Mouse (Mus musculus) hindbrain, embryonic 12.5 days (tissue): Measurements from ENCODE around the gene Mrfap1. TPM values are rescaled to one million over a fixed set of nuclear protein-coding genes. Genes with fewer than 3 reads are reported as not detected.
"Not testable (repeated sequence)": the region's sequence is repeated elsewhere in the genome, so short reads cannot be mapped to it uniquely, and the experiment has no call there.

Source experiments
- ATAC-seq: fragments of 200-750 bp; cut with Nextera tagmentation; 2 replicates; pipeline ENCODE4 v1.8.0; 2017; ENCODE audit warnings: moderate TSS enrichment; ENCODE audit not compliant: low FRiP score
- H3K27ac ChIP-seq: fragments of 300-500 bp; sonication (generic); 2 replicates; pipeline ENCODE4 v1.5.1; 2016; ENCODE audit warnings: mild to moderate bottlenecking
- H3K27me3 ChIP-seq: fragments of 300-500 bp; sonication (generic); 2 replicates; pipeline ENCODE4 v1.6.1; 2016; ENCODE audit warnings: mild to moderate bottlenecking
- H3K36me3 ChIP-seq: fragments of 300-500 bp; sonication (generic); 2 replicates; pipeline ENCODE4 v1.6.1; 2016; ENCODE audit warnings: mild to moderate bottlenecking
- H3K4me1 ChIP-seq: fragments of 300-500 bp; sonication (generic); 2 replicates; pipeline ENCODE4 v1.6.1; 2016
- H3K4me2 ChIP-seq: fragments of 300-500 bp; sonication (generic); replicated peaks from 2 replicates; pipeline ENCODE4 v1.6.1; 2016; ENCODE audit warnings: mild to moderate bottlenecking
- H3K4me3 ChIP-seq: fragments of 300-500 bp; sonication (generic); 2 replicates; pipeline ENCODE4 v1.5.1; 2016; ENCODE audit warnings: mild to moderate bottlenecking
- H3K9ac ChIP-seq: fragments of 300-500 bp; sonication (generic); 2 replicates; pipeline ENCODE4 v1.6.1; 2016; ENCODE audit warnings: mild to moderate bottlenecking, moderate library complexity
- H3K9me3 ChIP-seq: fragments of 300-500 bp; sonication (generic); replicated peaks from 2 replicates; pipeline ENCODE4 v1.6.1; 2016; ENCODE audit warnings: mild to moderate bottlenecking
- WGBS: fragments of 180-500 bp; shearing (Covaris S2); methylation state at CpG from one replicate; pipeline ENCODE4 v1.1.7; 2016; 5-methylcytosine and 5-hydroxymethylcytosine counted together
- polyA plus RNA-seq: library from polyadenylated mRNA; unstranded; fragments of >200 nt; fragmentation: Nextera tagmentation; extraction: Ambion mirVana; gene quantifications from 2 replicates; pipeline ENCODE4 v1.2.1, GENCODE M21; 2016

Gene Mrfap1
- 495 and 532 TPM in 2 replicates for polyA plus RNA-seq

DNA sequence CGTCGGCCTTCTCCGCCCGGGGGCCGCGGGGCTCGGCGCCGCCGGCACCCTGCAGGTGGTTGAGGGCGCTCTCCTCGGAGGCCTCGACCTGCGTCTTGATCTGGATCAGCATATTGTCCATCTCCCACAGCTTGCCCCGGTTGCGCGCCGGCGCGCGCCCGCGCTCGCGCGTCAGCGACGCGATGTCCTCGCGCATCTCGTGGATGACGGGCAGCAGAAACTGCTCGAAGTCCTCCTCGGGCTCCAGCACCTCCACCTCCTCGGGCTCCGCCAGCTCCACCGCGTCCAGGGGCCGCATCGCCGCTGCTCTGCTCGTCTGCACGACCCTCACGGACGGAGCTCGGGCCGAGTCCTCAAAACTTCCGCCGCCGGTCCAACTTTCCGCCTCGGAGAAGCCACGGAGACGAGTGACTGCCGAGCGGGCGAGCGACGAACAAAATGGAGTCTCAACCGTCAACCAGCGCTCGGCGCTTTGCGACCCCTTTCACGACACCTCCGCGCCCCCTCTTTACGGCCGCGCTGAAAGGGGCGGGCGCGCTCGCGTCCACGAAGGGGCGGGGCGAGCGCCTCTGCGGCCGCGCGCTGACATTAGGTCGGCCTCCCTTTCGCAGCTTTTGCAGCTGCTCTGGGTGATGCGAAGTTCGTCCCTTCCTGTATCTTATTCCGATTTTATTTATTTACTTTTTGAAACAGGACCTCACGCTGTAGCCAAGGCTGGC, at the start of gene Mrfap1:
Mrfap1 (minus strand) TSS at position 477 of the 719 bp plus-strand sequence.
- H3K36me3 ChIP-seq, H3K27me3 ChIP-seq, H3K9me3 ChIP-seq: not testable (repeated sequence)
- Histone ChIP-seq H3K27ac (peak within 1 kb of the TSS; percentile 95), H3K4me1 (peaks cover 13% of the 10 kb centered on the region), H3K9ac (peak within 1 kb of the TSS; percentile 85), H3K4me3 (peak within 1 kb of the TSS; percentile 71), H3K4me2 (peak within 1 kb of the TSS; percentile 54)
- peak; percentile 88 for ATAC-seq
- WGBS = under 1% methylated on average over 90 of the region's 90 CpGs

DNA sequence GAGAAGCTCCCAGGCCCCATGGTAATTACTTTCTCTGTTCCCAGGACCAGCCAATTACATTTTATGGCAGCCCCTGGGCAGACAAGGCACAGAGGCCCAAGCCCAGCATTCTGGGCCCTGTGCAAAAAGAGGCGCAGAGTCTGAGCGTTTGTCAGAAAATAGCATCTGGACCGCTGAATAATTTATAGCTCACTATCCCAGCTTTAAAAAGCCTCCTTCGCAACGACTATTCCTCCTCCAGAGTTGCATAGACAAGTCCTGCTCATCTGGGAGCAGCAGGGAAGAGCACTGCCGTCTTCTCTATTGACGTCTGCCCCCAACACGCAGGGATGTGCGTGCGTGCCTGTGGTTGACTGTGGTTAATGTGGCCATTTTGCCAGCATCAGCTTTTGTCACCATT, 47.9 kb upstream of the Mrfap1 start:
- ATAC-seq = peak; percentile 67; the same call in 1 of the 2 replicates
- 73% methylated on average over 10 of the region's 10 CpGs for WGBS
- Histone ChIP-seq H3K36me3 (no peaks in the 10 kb centered on the region), H3K4me2 (no peak overlapping the region), H3K27ac (peak overlapping the region; percentile 3), H3K4me3 (no peak overlapping the region), H3K4me1 (no peaks in the 10 kb centered on the region), H3K9me3 (peaks cover 3% of the 10 kb centered on the region; the same call in 1 of the 2 replicates), H3K9ac (no peak overlapping the region), H3K27me3 (no peaks in the 10 kb centered on the region)

DNA sequence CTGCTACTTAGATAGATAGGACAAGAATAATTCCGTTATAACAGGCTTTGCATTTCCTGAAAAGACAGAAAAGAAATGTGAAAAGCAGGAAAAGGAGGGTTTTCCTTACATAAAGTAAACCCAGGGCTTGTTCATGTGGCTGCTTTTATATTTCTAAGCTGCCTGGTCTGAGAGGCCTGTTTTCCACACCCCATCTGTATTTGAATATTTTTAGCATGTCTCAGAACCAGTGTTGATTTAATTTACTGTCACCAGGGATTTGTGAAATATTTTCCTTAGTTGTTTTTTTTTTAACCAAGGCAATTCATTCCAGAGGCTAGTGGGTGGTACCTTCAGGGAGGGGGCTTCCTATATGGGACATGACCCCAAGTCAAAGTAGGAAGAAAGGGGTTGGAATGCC, 45.1 kb upstream of the Mrfap1 start:
- H3K9me3 ChIP-seq = peaks cover 3% of the 10 kb centered on the region; the same call in 1 of the 2 replicates
- H3K4me1 ChIP-seq = no peaks in the 10 kb centered on the region
- ATAC-seq = no peak
- H3K9ac ChIP-seq = no peak overlapping the region
- no peak overlapping the region for H3K4me2 ChIP-seq
- H3K4me3 ChIP-seq = no peak overlapping the region
- H3K27me3 ChIP-seq = 0 out of 2 replicates have a peak, but pooled peaks cover 3% of the 10 kb centered on the region
- 78% methylated on average over 1 of the region's 1 CpGs for WGBS
- H3K36me3 ChIP-seq = no peaks in the 10 kb centered on the region
- H3K27ac ChIP-seq = no peak overlapping the region

DNA sequence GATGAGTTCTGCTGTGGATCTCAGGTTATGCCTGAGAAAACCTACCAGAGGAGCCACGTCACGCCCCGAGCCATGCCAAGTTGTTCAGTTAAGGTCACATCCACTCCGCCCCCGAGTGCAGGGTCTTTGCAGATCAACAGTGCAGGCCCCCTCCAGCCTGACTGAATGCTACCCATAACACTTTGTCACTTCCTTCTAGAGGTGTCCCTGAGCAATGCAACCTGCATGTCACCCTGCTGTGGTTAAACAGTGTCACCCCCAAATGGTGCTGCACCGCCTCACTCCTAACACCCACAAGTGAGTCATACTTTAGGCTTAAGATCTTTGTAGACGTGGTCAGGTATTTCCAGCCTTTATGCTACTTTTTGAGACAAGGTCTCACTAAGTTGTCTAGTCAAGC, 43.5 kb upstream of the Mrfap1 start:
- H3K4me2 ChIP-seq = no peak overlapping the region
- 83% methylated on average over 7 of the region's 7 CpGs for WGBS
- H3K4me1 ChIP-seq = no peaks in the 10 kb centered on the region
- 0 out of 2 replicates have a peak, but pooled peaks cover 5% of the 10 kb centered on the region for H3K27me3 ChIP-seq
- H3K4me3 ChIP-seq = no peak overlapping the region
- no peaks in the 10 kb centered on the region for H3K36me3 ChIP-seq
- peaks cover 3% of the 10 kb centered on the region; the same call in 1 of the 2 replicates for H3K9me3 ChIP-seq
- no peak overlapping the region for H3K9ac ChIP-seq
- no peak overlapping the region for H3K27ac ChIP-seq
- no peak for ATAC-seq

DNA sequence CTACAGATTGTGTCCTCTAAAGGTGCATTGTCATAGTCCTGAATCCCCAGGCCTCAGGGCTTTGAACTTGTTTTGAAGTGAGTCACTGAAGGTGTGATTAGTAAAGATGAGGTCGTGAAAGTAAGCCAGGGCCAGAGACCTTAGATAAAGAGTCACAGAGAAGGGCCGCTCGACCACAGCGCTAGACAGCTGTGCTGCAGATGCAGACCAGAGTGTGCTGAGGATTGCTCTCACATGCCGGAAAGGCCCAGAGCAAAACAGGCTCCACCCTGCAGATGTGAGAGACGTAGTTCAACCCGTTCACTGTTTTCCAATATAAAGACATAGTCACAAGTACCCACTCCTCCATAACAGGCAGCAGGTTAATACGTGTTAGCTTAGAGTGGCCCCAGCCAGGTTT, 43.0 kb upstream of the Mrfap1 start:
- peaks cover 3% of the 10 kb centered on the region; the same call in 1 of the 2 replicates for H3K9me3 ChIP-seq
- no peak for ATAC-seq
- 72% methylated on average over 8 of the region's 8 CpGs for WGBS
- 0 out of 2 replicates have a peak, but pooled peaks cover 5% of the 10 kb centered on the region for H3K27me3 ChIP-seq
- no peak overlapping the region for H3K9ac ChIP-seq
- no peaks in the 10 kb centered on the region for H3K4me1 ChIP-seq
- no peak overlapping the region for H3K4me3 ChIP-seq
- H3K36me3 ChIP-seq = no peaks in the 10 kb centered on the region
- H3K27ac ChIP-seq = no peak overlapping the region
- no peak overlapping the region for H3K4me2 ChIP-seq

DNA sequence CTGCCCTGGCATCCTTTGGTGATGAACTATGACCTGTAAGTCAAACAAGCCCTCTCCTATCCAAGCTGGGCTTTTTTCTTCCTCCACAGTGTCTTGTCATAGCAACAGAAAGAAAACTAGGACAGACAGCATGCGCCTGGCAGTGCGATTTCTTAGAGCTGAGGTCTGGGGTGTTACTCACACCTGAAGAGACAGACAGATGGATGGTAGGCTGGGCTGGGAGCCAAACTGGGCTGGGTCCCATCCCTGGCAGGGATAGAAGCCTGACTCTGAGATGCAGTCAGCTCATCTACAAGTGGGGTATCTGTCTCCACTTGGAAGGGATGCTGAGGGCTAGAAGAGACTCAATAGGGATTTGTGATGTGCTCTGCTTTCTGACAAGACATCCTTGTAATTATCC, 42.5 kb upstream of the Mrfap1 start:
- Histone ChIP-seq H3K27me3 (0 out of 2 replicates have a peak, but pooled peaks cover 5% of the 10 kb centered on the region), H3K36me3 (no peaks in the 10 kb centered on the region), H3K4me3 (no peak overlapping the region), H3K9me3 (peaks cover 3% of the 10 kb centered on the region; the same call in 1 of the 2 replicates), H3K4me2 (no peak overlapping the region), H3K9ac (no peak overlapping the region), H3K4me1 (no peaks in the 10 kb centered on the region), H3K27ac (no peak overlapping the region)
- no peak for ATAC-seq
- 82% methylated on average over 2 of the region's 2 CpGs for WGBS

DNA sequence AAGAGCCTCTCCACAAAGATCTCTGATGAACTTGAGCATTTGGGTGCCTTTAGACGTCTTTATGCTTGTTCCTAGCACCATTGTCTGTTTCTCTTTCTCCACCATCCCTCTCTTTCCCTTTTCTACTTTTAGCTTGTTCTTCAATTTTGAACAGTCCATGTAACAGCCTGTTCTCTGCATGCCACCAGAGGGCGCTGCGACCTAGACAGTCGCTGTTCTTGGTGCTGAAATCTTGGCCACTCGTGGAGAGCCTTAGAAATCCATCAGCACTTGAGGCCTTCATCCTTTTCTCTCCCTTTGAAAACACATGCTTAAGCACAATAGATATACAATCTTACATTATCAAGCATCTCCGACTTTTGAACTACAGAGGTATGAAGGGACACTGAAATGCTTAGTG, 39.4 kb upstream of the Mrfap1 start:
- Histone ChIP-seq H3K4me3 (no peak overlapping the region), H3K9ac (no peak overlapping the region), H3K27me3 (0 out of 2 replicates have a peak, but pooled peaks cover 5% of the 10 kb centered on the region), H3K9me3 (no peaks in the 10 kb centered on the region), H3K4me2 (no peak overlapping the region), H3K36me3 (no peaks in the 10 kb centered on the region), H3K4me1 (peaks cover 2% of the 10 kb centered on the region), H3K27ac (no peak overlapping the region)
- no peak for ATAC-seq
- WGBS = 2% methylated on average over 6 of the region's 6 CpGs

DNA sequence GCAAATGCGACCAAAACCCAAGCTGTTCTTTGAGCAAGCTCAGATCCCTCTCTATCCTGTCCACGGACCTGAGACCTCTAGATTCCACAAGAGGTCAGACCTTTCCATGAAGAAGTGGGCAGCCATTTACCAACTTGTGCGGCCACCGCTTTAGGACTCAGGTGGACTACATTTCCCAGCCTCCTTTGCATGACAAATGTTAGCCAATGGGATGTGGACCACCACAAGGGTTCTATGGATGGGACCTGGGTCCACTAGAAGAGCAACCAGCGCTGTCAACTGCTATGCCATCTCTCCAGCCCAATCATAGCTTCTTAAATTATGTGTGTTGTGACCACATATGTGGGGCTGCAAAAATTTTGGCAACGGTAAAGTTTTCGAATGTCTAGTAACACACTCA, 34.7 kb upstream of the Mrfap1 start:
- no peak overlapping the region for H3K4me3 ChIP-seq
- H3K4me1 ChIP-seq = peaks cover 13% of the 10 kb centered on the region
- H3K36me3 ChIP-seq = no peaks in the 10 kb centered on the region
- 67% methylated on average over 7 of the region's 7 CpGs for WGBS
- H3K4me2 ChIP-seq = peak overlapping the region; percentile 74; the same call in 1 of the 2 replicates
- no peaks in the 10 kb centered on the region for H3K27me3 ChIP-seq
- H3K9me3 ChIP-seq = no peaks in the 10 kb centered on the region
- H3K27ac ChIP-seq = no peak overlapping the region
- H3K9ac ChIP-seq = no peak overlapping the region
- ATAC-seq = peak; percentile 20; the same call in 1 of the 2 replicates

DNA sequence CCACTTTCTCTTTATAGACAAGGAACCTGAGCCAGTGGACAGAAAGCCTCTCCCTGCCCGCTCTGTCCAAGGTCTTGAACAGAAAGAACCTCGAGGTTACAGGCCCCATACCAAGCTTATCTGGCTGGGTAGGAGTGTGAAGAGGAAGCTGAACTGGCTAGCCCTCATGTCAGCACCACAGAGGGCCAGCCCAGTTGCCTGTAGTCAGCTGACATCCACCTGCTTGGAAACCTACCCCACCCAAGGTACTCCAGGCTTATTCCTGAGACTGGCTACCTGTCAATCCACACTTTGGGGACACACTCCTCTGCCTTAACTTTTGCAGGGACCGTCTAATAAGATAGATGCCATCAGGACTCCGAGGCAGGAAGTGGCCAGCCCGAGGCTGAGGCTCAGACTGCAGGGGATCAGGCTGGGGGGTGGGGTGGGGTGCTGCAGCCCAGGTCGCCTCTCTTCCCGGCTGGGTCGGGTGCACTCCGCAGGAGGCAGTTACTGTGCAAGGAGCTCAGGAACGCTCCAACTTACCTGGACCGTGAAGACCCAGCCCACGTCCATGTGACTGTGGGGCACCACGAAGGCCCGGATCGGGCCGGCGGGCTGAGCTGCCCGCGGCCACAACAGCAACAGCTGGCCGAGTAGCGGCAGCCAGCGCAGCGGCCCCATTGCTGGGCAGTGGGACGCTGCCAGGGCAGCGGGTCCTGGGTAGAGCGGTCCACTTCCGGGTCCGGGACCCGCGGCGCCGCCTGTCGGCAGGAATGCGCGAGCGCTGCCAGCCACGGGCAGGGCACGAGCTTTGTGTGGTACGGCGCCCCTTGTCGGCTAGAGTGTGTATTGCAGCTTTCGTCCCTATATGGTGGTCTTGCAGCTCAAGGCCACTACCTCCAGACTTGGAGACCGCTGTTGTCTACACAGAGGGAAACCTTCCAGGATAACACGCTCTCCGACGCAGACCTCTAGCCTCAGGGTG, 33.6 kb upstream of the Mrfap1 start, which contains the start of gene Man2b2:
Man2b2 (minus strand) TSS at position 741 of the 967 bp plus-strand sequence.
- peak; percentile 80 for ATAC-seq
- 5% methylated on average over 44 of the region's 46 CpGs for WGBS

DNA sequence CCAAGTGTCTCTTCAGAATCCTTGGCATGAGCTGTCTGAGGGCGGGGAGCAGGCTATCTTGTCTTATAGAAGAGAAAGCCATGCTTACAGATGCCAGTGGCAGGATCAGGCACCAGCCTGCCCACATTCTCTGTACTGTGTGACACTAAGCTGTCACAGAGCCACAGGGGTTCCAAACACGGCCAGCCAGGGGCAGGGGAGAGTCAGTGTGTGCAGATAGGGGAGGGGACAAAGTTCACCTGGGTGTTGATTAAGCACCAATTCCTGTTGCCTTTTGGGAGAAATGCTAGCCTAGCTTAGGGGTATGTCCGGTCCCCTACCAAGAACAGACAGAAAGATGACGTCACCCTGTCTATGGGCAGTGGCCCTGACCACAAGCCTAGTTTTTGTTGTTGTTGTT, 32.5 kb upstream of the Mrfap1 start:
- no peak for ATAC-seq
- Histone ChIP-seq H3K4me2 (no peak overlapping the region), H3K9ac (no peak overlapping the region), H3K36me3 (peaks cover 3% of the 10 kb centered on the region; the same call in 1 of the 2 replicates), H3K27ac (no peak overlapping the region), H3K27me3 (no peaks in the 10 kb centered on the region), H3K9me3 (no peaks in the 10 kb centered on the region), H3K4me3 (no peak overlapping the region), H3K4me1 (peaks cover 13% of the 10 kb centered on the region)
- WGBS = 74% methylated on average over 4 of the region's 4 CpGs

More for the DNA sequence above, 33.6 kb upstream of the Mrfap1 start, which contains the start of gene Man2b2:
- Histone ChIP-seq H3K4me3 (peak within 1 kb of the TSS; percentile 57), H3K36me3 (peaks cover 3% of the 10 kb centered on the region; the same call in 1 of the 2 replicates), H3K27me3 (no peaks in the 10 kb centered on the region), H3K9me3 (no peaks in the 10 kb centered on the region), H3K4me1 (peaks cover 13% of the 10 kb centered on the region), H3K27ac (no peak within 1 kb of the TSS), H3K9ac (peak within 1 kb of the TSS; percentile 69), H3K4me2 (peak within 1 kb of the TSS; percentile 74)

DNA sequence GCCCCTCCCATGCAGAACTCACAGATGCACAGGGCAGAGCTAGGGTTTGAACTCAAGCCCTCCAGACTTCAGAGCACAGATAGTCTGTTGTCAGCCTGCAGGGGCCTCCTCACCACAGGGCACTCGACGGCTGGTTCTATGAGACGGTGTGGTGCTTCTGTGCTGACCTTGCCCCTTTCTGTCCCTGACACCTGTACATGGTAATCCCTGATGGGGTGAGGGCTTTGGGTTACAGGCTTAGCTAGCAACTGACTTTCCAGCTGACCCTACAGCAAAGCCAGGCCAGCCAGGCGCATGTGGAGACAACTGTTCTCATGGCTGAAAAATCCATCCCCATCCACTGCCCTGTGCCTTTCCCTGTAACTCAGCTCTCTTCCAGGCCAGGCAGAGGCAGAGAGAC, 26.3 kb upstream of the Mrfap1 start:
- Histone ChIP-seq H3K9me3 (no peaks in the 10 kb centered on the region), H3K4me1 (no peaks in the 10 kb centered on the region), H3K27ac (no peak overlapping the region), H3K4me2 (no peak overlapping the region), H3K4me3 (no peak overlapping the region), H3K27me3 (no peaks in the 10 kb centered on the region), H3K36me3 (peaks cover 24% of the 10 kb centered on the region), H3K9ac (no peak overlapping the region)
- 89% methylated on average over 4 of the region's 4 CpGs for WGBS
- ATAC-seq = no peak

DNA sequence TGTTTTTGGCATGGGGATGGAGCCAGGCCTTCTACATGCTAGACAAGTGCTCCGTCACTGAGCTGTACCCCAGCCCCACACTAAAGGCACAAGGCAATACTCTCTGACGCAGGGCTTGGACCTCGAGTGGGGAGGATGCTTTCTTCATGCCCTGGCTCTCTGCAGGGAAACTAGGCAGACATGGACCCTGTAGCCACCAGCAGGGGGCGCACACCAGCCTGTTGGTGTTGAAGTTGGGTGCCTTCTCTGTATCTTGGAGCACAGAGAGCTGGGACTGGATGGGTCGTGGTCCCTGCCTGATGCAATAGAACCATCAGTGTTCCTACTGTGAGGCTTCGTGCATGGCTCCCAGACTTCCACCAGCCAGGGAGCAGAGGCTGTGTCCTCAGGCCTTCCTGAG, 23.6 kb upstream of the Mrfap1 start:
- H3K4me3 ChIP-seq = no peak overlapping the region
- no peaks in the 10 kb centered on the region for H3K4me1 ChIP-seq
- H3K27ac ChIP-seq = no peak overlapping the region
- no peak overlapping the region for H3K9ac ChIP-seq
- no peak overlapping the region for H3K4me2 ChIP-seq
- H3K36me3 ChIP-seq = peaks cover 32% of the 10 kb centered on the region
- ATAC-seq = no peak
- WGBS = 52% methylated on average over 6 of the region's 6 CpGs
- no peaks in the 10 kb centered on the region for H3K9me3 ChIP-seq
- no peaks in the 10 kb centered on the region for H3K27me3 ChIP-seq
